Mouse (Mus musculus): ENCODE results near the gene Ankib1. TPM values are rescaled to one million over a fixed set of nuclear protein-coding genes. Genes with fewer than 3 reads are reported as not detected.
A peak's percentile ranks its signal among the peaks of the same experiment; 100 is the strongest.
"Not testable (repeated sequence)": the region's sequence is repeated elsewhere in the genome, so short reads cannot be mapped to it uniquely, and the experiment has no call there.

The Ankib1 gene
- total RNA-seq (2021): 10 to 100 TPM; 18.2 to 19.0 TPM
- long read RNA-seq, experiment 1, full-length matches to known transcripts: 6 of 9 reads
- long read RNA-seq, experiment 1, partial matches to known transcripts: 0 of 9 reads
- long read RNA-seq, experiment 1, other reads (novel, unspliced or antisense): 3 of 9 reads
- long read RNA-seq, experiment 2, full-length matches to known transcripts: 10 of 15 reads
- long read RNA-seq, experiment 2, partial matches to known transcripts: 0 of 15 reads
- long read RNA-seq, experiment 2, other reads (novel, unspliced or antisense): 5 of 15 reads

GRCm38 (mm10) chr5:3802433-3803291, at the start of gene Ankib1, which contains the start of gene Krit1:
Gene Ankib1, minus strand, starts transcription at chr5:3802925.
Gene Krit1, plus strand, starts transcription at chr5:3803184.
- DNase-seq: peak; percentile 91
- intact Hi-C loops (cut with DNase I; ENCODE audit: low total_unique reads): no loop called here

- intact Hi-C loops (cut with DNase I; ENCODE audit: low total_unique reads): no loop called here
Observed at GRCm38 (mm10) chr5:3845026-3845425, 42.3 kb upstream of the Ankib1 start, which contains the start of gene Lrrd1. Gene Lrrd1, plus strand, starts transcription at chr5:3845173.

GRCm38 (mm10) chr5:3834107-3834506, 31.4 kb upstream of the Ankib1 start:
- no peak for DNase-seq
- intact Hi-C loops (cut with DNase I; ENCODE audit: low total_unique reads): loop anchor here (10.0 kb wide), 1 partner anchor 211 kb away; no protein-coding TSS in a partner anchor

More at GRCm38 (mm10) chr5:3845026-3845425, 42.3 kb upstream of the Ankib1 start, which contains the start of gene Lrrd1:
- DNase-seq: peak; percentile 5

GRCm38 (mm10) chr5:3808472-3808871, 5.7 kb upstream of the Ankib1 start:
- intact Hi-C loops (cut with DNase I; ENCODE audit: low total_unique reads): no loop called here
- no peak for DNase-seq

GRCm38 (mm10) chr5:3803292-3804165, 804 bp upstream of the Ankib1 start:
- no peak for DNase-seq
- intact Hi-C loops (cut with DNase I; ENCODE audit: low total_unique reads): no loop called here

- intact Hi-C loops (cut with DNase I; ENCODE audit: low total_unique reads): no loop called here
- no peak for DNase-seq
Observed at GRCm38 (mm10) chr5:3801672-3802432, 873 bp downstream of the Ankib1 start.

- no peak for DNase-seq
- intact Hi-C loops (cut with DNase I; ENCODE audit: low total_unique reads): no loop called here
Observed at GRCm38 (mm10) chr5:3800881-3801280, 1.8 kb downstream of the Ankib1 start.

GRCm38 (mm10) chr5:3800041-3800440, 2.7 kb downstream of the Ankib1 start:
- DNase-seq: no peak
- intact Hi-C loops (cut with DNase I; ENCODE audit: low total_unique reads): no loop called here

GRCm38 (mm10) chr5:3798656-3799055, 4.1 kb downstream of the Ankib1 start:
- intact Hi-C loops (cut with DNase I; ENCODE audit: low total_unique reads); DNase-seq: not testable (repeated sequence)

- DNase-seq; intact Hi-C loops (cut with DNase I; ENCODE audit: low total_unique reads): not testable (repeated sequence)
Observed at GRCm38 (mm10) chr5:3797101-3797500, 5.6 kb downstream of the Ankib1 start.

- intact Hi-C loops (cut with DNase I; ENCODE audit: low total_unique reads): no loop called here
- no peak for DNase-seq
Observed at GRCm38 (mm10) chr5:3791048-3791447, 11.7 kb downstream of the Ankib1 start.

- no peak for DNase-seq
- intact Hi-C loops (cut with DNase I; ENCODE audit: low total_unique reads): no loop called here
Observed at GRCm38 (mm10) chr5:3787548-3787947, 15.2 kb downstream of the Ankib1 start.

GRCm38 (mm10) chr5:3784751-3785496, 17.8 kb downstream of the Ankib1 start:
- DNase-seq: no peak
- intact Hi-C loops (cut with DNase I; ENCODE audit: low total_unique reads): no loop called here

GRCm38 (mm10) chr5:3783947-3784681, 18.6 kb downstream of the Ankib1 start:
- intact Hi-C loops (cut with DNase I; ENCODE audit: low total_unique reads): no loop called here

GRCm38 (mm10) chr5:3782670-3783069, 20.1 kb downstream of the Ankib1 start:
- DNase-seq: no peak
- intact Hi-C loops (cut with DNase I; ENCODE audit: low total_unique reads): no loop called here

More at GRCm38 (mm10) chr5:3783947-3784681, 18.6 kb downstream of the Ankib1 start:
- no peak for DNase-seq

- intact Hi-C loops (cut with DNase I; ENCODE audit: low total_unique reads): no loop called here
- no peak for DNase-seq
Observed at GRCm38 (mm10) chr5:3772017-3772416, 30.7 kb downstream of the Ankib1 start.

- DNase-seq: no peak
- intact Hi-C loops (cut with DNase I; ENCODE audit: low total_unique reads): no loop called here
Observed at GRCm38 (mm10) chr5:3771512-3771911, 31.2 kb downstream of the Ankib1 start.

Measured in gastrocnemius, postnatal 14 days (tissue).